Mouse (Mus musculus): ENCODE results near the gene Spsb2. TPM values are rescaled to one million over a fixed set of nuclear protein-coding genes. Genes with fewer than 3 reads are reported as not detected.

The Spsb2 gene
- total and polyA plus RNA-seq, 3 experiments, result 1.9 to 10.9 (median 6.9) TPM

DNA sequence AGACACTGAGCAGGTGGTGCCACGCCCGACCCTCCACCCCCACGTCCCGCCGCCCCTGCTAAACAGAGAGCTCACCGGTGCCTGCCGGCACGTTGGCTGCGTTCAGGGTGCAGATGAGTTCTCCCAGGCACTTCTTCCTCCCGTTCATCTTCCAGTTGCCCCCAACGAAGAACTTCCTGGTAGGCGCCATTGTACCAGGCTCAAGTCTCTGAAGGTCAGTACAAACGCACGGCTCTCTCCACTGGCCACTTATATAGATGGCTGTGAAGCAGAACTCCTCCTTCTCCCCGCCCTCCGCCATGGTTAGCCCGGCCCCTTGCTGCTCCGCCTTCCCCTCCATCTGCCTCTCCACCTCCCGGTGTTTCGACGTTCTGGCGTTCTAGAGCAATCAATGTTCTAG lies 5.5 kb downstream of the Spsb2 start, which contains the start of gene Tpi1:
Gene Tpi1 (minus strand): TSS at position 364 of the 400 bp plus-strand sequence.
- H3K36me3 ChIP-seq (replicated peaks), result peaks cover 89% of the 10 kb centered on the region
- no peaks in the 10 kb centered on the region for H3K9me3 ChIP-seq (replicated peaks)
- peak; percentile 93 for TF ChIP-seq POLR2AphosphoS5 (IDR thresholded peaks at IDR 0.05; ENCODE audit: insufficient replicate concordance, low read depth, low read length)
- no peak for TF ChIP-seq GATA1 (IDR thresholded peaks at IDR 0.05; ENCODE audit: borderline replicate concordance, low read length)
- no peaks in the 10 kb centered on the region for H3K27me3 ChIP-seq (ENCODE audit: insufficient read depth, low read length)
- ATAC-seq (ENCODE audit: extremely low read depth, insufficient number of reproducible peaks, low FRiP score, poor library complexity, severe bottlenecking) (peak; percentile 75), DNase-seq (ENCODE audit: low spot score) (peak; percentile 91)
- peaks cover 52% of the 10 kb centered on the region for H3K4me1 ChIP-seq (ENCODE audit: insufficient read depth, low read depth, low read length)
- peak within 1 kb of the TSS; percentile 78 for H3K4me3 ChIP-seq (ENCODE audit: low read depth, low read length)

GRCm38 (mm10) chr6:124814448-124814847 lies 6.0 kb downstream of the Spsb2 start:
- DNase-seq (ENCODE audit: low spot score), result no peak
- no peak for ATAC-seq (ENCODE audit: extremely low read depth, insufficient number of reproducible peaks, low FRiP score, poor library complexity, severe bottlenecking)
- TF ChIP-seq TAL1 (conservative IDR thresholded peaks at IDR 0.05; ENCODE audit: low read depth, low read length), result no peak
- TF ChIP-seq GATA2 (IDR thresholded peaks at IDR 0.05; ENCODE audit: borderline replicate concordance, low read depth, low read length), result no peak
- no peak for TF ChIP-seq CTCF (IDR thresholded peaks at IDR 0.05; ENCODE audit: low read depth, low read length)
- TF ChIP-seq GATA1 (IDR thresholded peaks at IDR 0.05; ENCODE audit: borderline replicate concordance, low read length), result no peak
- no peak for TF ChIP-seq POLR2AphosphoS5 (IDR thresholded peaks at IDR 0.05; ENCODE audit: insufficient replicate concordance, low read depth, low read length)
- peak overlapping the region; percentile 78; the same call in 1 of the 2 replicates for H3K4me3 ChIP-seq (ENCODE audit: low read depth, low read length)
- no peaks in the 10 kb centered on the region for H3K9me3 ChIP-seq (replicated peaks)
- H3K4me1 ChIP-seq (ENCODE audit: insufficient read depth, low read depth, low read length), result peaks cover 47% of the 10 kb centered on the region
- H3K27me3 ChIP-seq (ENCODE audit: insufficient read depth, low read length), result no peaks in the 10 kb centered on the region
- H3K36me3 ChIP-seq (replicated peaks), result peaks cover 90% of the 10 kb centered on the region

- TF ChIP-seq TAL1 (conservative IDR thresholded peaks at IDR 0.05; ENCODE audit: low read depth, low read length) (no peak), CTCF (IDR thresholded peaks at IDR 0.05; ENCODE audit: low read depth, low read length) (no peak), GATA2 (IDR thresholded peaks at IDR 0.05; ENCODE audit: borderline replicate concordance, low read depth, low read length) (no peak), GATA1 (IDR thresholded peaks at IDR 0.05; ENCODE audit: borderline replicate concordance, low read length) (no peak), POLR2AphosphoS5 (IDR thresholded peaks at IDR 0.05; ENCODE audit: insufficient replicate concordance, low read depth, low read length) (no peak)
- Histone ChIP-seq H3K9me3 (replicated peaks) (no peaks in the 10 kb centered on the region), H3K4me1 (ENCODE audit: insufficient read depth, low read depth, low read length) (peaks cover 40% of the 10 kb centered on the region), H3K27me3 (ENCODE audit: insufficient read depth, low read length) (no peaks in the 10 kb centered on the region), H3K36me3 (replicated peaks) (peaks cover 90% of the 10 kb centered on the region), H3K4me3 (ENCODE audit: low read depth, low read length) (no peak overlapping the region; the same call in 1 of the 2 replicates)
- DNase-seq (ENCODE audit: low spot score), result no peak
- no peak for ATAC-seq (ENCODE audit: extremely low read depth, insufficient number of reproducible peaks, low FRiP score, poor library complexity, severe bottlenecking)
Observed at GRCm38 (mm10) chr6:124814858-124815774, 6.7 kb downstream of the Spsb2 start.

DNA sequence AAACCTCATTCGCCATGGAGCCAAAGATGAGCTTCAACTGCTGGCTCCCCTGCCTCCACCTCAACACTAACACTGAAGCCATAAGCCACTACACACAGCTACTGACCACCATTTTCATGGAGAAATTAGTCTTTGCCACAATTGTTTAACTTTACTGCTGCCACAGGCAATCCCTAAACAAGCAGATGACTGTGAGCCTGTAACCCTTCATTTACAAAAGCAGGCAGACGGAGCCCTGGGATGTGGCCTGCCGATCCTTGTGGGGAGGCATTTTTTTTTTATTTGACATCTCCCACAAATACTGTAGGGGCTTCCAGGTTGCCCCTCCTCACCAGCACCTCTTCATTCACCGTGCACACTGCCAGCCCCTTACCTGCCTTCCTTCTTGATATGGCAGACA lies 8.2 kb downstream of the Spsb2 start:
- no peaks in the 10 kb centered on the region for H3K27me3 ChIP-seq (ENCODE audit: insufficient read depth, low read length)
- no peak for ATAC-seq (ENCODE audit: extremely low read depth, insufficient number of reproducible peaks, low FRiP score, poor library complexity, severe bottlenecking)
- peaks cover 91% of the 10 kb centered on the region for H3K36me3 ChIP-seq (replicated peaks)
- no peaks in the 10 kb centered on the region for H3K9me3 ChIP-seq (replicated peaks)
- H3K4me3 ChIP-seq (ENCODE audit: low read depth, low read length), result no peak overlapping the region
- DNase-seq (ENCODE audit: low spot score), result no peak
- TF ChIP-seq GATA2 (IDR thresholded peaks at IDR 0.05; ENCODE audit: borderline replicate concordance, low read depth, low read length) (no peak), POLR2AphosphoS5 (IDR thresholded peaks at IDR 0.05; ENCODE audit: insufficient replicate concordance, low read depth, low read length) (no peak)
- H3K4me1 ChIP-seq (ENCODE audit: insufficient read depth, low read depth, low read length), result peaks cover 26% of the 10 kb centered on the region

DNA sequence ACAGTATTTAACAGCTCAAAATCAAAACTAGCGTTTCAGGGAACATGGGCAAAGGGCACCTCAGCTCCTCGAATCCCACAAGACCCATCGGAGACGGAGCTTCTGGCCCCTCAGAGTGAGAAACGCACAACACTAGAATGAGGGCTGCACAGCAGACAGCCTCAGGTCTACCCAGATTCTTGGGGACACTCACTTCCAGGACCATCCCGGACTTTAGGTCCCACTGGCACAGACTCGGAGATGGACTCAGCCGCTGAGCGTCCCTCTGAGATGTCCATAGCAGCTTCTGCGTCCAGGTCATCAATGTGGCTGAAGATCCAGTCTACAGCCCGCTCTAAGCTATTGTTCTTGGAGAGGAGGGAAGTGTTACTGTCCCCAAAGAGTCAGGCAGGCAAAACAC lies 8.7 kb downstream of the Spsb2 start:
- Histone ChIP-seq H3K4me1 (ENCODE audit: insufficient read depth, low read depth, low read length) (peaks cover 21% of the 10 kb centered on the region), H3K4me3 (ENCODE audit: low read depth, low read length) (no peak overlapping the region), H3K27me3 (ENCODE audit: insufficient read depth, low read length) (no peaks in the 10 kb centered on the region), H3K36me3 (replicated peaks) (peaks cover 91% of the 10 kb centered on the region), H3K9me3 (replicated peaks) (no peaks in the 10 kb centered on the region)
- no peak for ATAC-seq (ENCODE audit: extremely low read depth, insufficient number of reproducible peaks, low FRiP score, poor library complexity, severe bottlenecking)
- DNase-seq (ENCODE audit: low spot score), result no peak
- no peak for TF ChIP-seq POLR2AphosphoS5 (IDR thresholded peaks at IDR 0.05; ENCODE audit: insufficient replicate concordance, low read depth, low read length)
- TF ChIP-seq CTCF (IDR thresholded peaks at IDR 0.05; ENCODE audit: low read depth, low read length), result no peak
- no peak for TF ChIP-seq GATA2 (IDR thresholded peaks at IDR 0.05; ENCODE audit: borderline replicate concordance, low read depth, low read length)
- no peak for TF ChIP-seq GATA1 (IDR thresholded peaks at IDR 0.05; ENCODE audit: borderline replicate concordance, low read length)
- no peak for TF ChIP-seq TAL1 (conservative IDR thresholded peaks at IDR 0.05; ENCODE audit: low read depth, low read length)

DNA sequence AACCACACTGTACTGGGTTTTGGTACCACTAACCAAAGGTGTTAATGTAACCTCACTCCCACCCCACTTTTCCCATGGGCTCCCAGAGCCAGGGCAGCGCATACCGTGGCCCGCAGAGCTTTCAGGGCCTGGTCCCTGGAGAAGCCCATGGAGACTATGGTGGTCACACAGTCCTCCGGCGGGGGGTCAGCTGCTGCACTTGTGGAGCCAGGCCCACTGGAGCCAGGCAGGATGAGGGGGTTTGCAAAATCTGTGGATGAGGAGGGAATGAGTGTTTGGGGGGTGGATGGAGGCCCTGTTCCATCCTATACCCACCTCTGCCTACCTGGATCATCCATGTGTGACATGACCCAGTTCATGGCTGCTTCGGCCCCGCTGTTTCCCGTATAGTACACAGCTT lies 9.1 kb downstream of the Spsb2 start:
- Histone ChIP-seq H3K36me3 (replicated peaks) (peaks cover 91% of the 10 kb centered on the region), H3K27me3 (ENCODE audit: insufficient read depth, low read length) (no peaks in the 10 kb centered on the region), H3K4me1 (ENCODE audit: insufficient read depth, low read depth, low read length) (peaks cover 17% of the 10 kb centered on the region), H3K4me3 (ENCODE audit: low read depth, low read length) (no peak overlapping the region), H3K9me3 (replicated peaks) (no peaks in the 10 kb centered on the region)
- DNase-seq (ENCODE audit: low spot score) (no peak), ATAC-seq (ENCODE audit: extremely low read depth, insufficient number of reproducible peaks, low FRiP score, poor library complexity, severe bottlenecking) (no peak)
- TF ChIP-seq TAL1 (conservative IDR thresholded peaks at IDR 0.05; ENCODE audit: low read depth, low read length) (no peak), POLR2AphosphoS5 (IDR thresholded peaks at IDR 0.05; ENCODE audit: insufficient replicate concordance, low read depth, low read length) (no peak), CTCF (IDR thresholded peaks at IDR 0.05; ENCODE audit: low read depth, low read length) (no peak), GATA1 (IDR thresholded peaks at IDR 0.05; ENCODE audit: borderline replicate concordance, low read length) (no peak), GATA2 (IDR thresholded peaks at IDR 0.05; ENCODE audit: borderline replicate concordance, low read depth, low read length) (no peak)
